Mouse (Mus musculus) left cerebral cortex, adult 18-20 months (tissue): ENCODE results near the gene Lrch4. TPM values are rescaled to one million over a fixed set of nuclear protein-coding genes. Genes with fewer than 3 reads are reported as not detected.
A peak's percentile ranks its signal among the peaks of the same experiment; 100 is the strongest.
"Not testable (repeated sequence)": the region's sequence is repeated elsewhere in the genome, so short reads cannot be mapped to it uniquely, and the experiment has no call there.

ENCODE experiments used
- DNase-seq, 2 experiments: peaks; one replicate each; pipeline ENCODE4 v3.0.0; 2021 to 2022; ENCODE audit warnings: low spot score in 2 of 2, mixed read lengths in 1 of 2
- total RNA-seq, 2 experiments: library from RNA; stranded (reverse); gene quantifications; 2 replicates each; pipeline ENCODE4 v1.2.3; 2021

Lrch4 gene
- total RNA-seq, 2 experiments from 2014 or later: 13.8 to 14.3 TPM

DNA sequence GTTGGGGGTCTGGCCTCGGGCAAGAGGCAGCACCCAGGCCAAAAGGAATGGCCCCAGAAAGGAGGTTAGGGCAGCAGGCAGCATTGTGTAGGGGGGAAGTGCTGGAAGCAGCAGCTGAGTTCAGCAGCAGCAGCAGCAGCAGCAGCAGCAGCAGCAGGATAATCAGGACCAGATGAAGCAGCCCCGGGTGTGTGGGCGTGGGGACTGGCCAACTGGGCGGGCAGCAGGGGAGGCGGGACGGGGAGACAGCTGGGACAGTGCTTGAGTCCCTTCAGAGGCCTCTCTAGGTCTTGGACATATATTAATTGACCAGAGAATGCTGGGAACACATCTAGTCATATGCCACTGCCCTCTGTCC is 17.7 kb upstream of the Lrch4 start:
- no peak for DNase-seq

DNA sequence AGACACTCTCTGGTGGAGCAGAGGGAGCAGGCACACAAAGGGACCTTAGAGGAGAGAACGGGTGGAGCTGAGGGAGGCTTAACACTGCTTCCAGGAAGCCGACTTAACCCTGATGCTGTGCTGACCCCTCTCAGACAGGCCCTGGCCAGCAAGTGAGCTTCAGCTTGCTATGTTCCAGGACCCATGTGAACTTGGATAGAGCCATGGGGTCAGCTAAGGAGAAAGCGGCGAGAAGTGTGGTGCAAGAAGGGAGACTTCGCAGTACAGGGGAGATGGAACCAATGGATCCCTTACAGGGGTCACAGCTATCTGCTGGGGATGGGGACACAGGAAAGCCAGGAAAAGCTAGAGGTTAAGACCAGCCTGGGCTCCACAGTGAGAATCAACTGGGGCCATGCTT is 15.8 kb upstream of the Lrch4 start:
- no peak for DNase-seq

- no peak for DNase-seq
Observed at GRCm38 (mm10) chr5:137613550-137613949, 15.4 kb upstream of the Lrch4 start, which contains the start of gene Pcolce. Pcolce (minus strand) TSS chr5:137613784.

DNA sequence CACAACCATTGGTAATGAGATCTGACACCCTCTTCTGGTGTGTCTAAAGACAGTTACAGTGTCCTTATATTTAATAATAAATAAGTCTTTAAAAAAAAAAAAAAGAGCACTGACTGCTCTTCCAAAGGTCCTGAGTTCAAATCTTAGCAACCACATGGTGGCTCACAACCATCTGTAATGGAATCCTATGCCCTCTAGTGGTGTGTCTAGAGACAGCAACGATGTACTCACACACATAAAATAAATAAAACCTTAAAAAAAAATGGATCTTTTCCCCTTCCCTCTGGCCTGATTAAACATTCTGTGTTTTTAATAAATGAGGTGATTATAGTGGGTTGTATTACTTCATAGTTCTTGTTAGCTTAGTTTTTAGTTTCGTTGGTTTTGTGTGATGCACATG is 14.0 kb upstream of the Lrch4 start:
- not testable (repeated sequence) for DNase-seq

GRCm38 (mm10) chr5:137615347-137615746 is 13.6 kb upstream of the Lrch4 start:
- DNase-seq: no peak

- DNase-seq: no peak
Observed at GRCm38 (mm10) chr5:137623937-137624530, 4.9 kb upstream of the Lrch4 start.

DNA sequence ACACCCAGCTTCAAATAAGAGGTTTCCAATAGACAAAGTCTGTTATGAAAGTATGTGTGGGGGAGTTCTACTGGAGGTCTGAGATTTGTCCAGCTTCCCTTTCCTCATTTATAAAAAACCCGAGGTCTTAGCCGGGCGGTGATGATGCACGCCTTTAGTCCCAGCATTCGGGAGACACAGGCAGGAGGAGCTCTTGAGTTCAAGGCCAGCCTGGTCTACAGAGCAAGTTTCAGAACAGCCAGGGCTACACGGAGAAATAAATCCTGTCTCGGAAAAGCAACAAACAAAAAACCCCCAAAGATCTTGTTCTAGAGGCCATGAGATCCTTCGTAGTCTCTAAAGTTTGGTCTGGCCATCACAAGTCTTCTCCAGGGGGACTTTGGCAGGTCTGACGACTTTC is 930 bp upstream of the Lrch4 start:
- no peak for DNase-seq

DNA sequence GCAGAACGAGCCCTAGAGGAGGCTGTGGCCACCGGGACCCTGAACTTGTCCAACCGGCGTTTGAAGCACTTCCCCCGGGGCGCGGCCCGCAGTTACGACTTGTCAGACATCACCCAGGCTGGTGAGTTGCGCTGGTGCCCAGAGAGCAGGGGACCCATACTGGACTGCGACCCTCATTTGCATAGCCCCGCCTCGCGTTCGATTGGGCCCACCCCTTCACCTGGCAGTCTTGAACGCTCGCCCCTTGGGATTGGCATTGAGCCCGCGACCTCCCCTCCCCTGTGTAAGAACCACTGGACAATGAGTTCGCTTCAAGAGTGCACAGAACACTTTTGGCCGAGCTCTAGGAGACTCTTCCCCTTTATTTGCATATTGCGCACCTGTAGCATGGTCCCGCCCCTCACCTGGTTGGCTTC is 393 bp downstream of the Lrch4 start:
- no peak for DNase-seq

DNA sequence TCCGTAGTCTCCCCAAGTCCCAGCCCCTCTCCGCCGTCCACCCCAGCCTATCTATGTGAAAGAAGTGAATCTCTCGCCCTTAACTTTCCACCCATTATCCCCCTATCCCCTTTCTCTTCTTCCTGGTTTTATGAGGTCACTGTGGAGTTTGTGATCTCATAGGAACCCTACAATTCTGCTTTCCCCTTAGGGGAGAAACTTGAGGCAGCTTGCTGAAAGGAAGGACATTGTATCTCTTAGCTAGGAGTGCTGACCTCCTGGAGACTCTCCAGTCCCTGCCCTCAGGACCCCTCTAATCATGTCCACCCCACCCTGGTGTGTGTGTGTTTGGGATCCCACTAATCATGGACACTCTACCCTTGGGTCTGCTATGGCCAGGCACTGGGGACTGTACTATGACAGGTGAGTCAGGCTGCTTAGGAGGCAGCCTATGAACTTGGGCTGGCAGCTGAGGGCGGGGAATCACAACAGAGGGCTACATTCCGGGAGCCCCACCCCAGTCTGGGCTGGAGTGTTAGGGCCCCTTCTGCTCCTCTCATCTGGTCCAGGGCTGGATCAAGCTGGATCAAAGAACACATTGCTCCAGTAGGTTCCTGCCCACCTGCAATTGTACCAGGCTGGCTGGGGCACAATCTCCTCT is 1.1 kb downstream of the Lrch4 start:
- no peak for DNase-seq

- no peak for DNase-seq
Observed at GRCm38 (mm10) chr5:137630602-137631001, 1.7 kb downstream of the Lrch4 start.

- peak in 1 of 2 experiments; percentile 39 for DNase-seq
Observed at GRCm38 (mm10) chr5:137631171-137631570, 2.2 kb downstream of the Lrch4 start.

DNA sequence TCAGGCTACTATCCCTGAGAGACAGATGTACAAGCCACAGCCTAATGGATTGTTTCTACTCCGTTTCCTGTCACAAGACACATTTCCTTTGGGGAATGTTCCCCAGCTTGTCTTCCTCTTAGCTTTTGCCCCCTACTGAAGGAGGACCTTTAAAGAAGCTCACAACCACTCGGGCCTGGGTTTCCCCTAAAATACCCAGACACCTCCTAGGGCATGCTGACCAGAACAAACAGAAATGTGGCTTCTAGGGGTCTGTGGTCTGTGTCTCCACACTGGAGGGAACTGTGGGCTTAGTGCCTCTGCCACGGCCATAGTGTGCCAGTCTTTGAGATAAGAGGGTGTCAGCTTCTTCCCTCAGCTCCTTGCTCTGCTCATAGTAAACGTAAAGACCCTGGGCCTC is 2.7 kb downstream of the Lrch4 start:
- no peak for DNase-seq

GRCm38 (mm10) chr5:137633397-137634084 is 4.6 kb downstream of the Lrch4 start:
- no peak for DNase-seq

DNA sequence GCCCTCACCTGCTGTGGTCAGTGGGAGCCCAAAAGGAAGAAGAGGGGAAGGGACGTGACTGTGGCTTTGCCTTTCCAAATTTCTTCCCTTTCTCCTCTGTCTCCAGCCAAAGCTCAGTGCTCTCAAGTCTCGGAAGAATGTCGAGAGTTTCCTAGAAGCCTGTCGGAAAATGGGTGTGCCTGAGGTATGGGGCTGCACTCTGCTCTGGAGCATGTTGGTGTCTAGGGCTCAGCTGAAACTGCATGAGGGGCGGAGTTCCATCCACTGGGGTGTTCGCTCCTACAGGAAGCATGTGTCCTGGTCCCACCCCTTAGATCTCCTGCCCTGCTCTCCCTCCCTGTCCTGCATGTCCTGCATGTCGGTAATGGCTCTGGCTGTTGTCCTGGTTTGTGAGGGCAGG is 10.6 kb downstream of the Lrch4 start:
- DNase-seq: no peak

- peak in 1 of 2 experiments; percentile 42 for DNase-seq
Observed at GRCm38 (mm10) chr5:137641054-137641453, 12.1 kb downstream of the Lrch4 start, which contains the start of gene Sap25. Sap25 (plus strand) TSS chr5:137641334.

DNA sequence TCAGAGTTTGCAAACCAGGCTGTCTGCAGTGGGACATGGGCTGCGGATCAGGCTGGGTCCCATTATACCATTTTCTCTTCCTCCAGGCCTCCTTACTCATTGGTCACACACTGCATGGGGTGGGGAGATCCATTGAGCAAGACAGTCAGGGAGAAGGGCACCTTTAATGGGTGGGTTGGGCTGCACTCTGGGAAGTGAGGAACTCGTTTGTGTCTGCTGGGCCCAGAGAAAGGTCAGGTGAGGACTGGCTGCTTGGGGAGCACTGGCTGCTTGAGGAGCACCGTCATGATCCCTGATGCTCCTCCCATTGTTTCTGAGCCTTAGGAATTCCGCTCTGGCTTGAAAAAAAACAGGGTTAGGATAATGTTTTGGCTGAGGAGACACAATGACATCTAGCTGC is 14.0 kb downstream of the Lrch4 start:
- no peak for DNase-seq

- DNase-seq: no peak
Observed at GRCm38 (mm10) chr5:137644484-137644883, 15.6 kb downstream of the Lrch4 start.

DNA sequence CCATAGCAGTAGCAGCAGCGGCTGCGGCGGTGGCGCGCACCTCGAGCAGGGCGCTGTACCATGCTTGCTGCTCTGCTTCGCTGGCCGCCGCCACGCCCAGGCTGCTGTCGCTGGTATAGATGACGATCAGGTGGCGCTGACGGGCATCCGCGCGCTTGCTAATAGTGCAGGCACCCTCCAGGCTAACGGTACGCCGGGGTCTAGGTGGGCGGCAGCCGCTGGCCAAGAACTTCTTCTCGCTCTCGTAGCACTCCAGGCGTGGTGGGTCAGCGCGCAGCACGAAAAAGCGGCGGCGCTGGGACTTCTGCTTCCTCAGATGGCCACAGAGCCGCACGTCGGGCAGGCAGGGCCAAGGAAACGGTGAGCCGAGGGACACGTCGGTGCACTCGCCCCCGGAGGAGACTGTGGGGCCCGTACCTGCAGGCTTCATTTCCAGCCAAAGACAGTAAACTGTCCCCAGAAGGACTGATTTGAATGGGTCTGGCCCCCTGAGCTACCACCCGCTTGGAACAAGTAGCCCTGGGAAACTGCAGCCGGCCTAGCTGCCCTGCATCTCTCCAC is 16.2 kb downstream of the Lrch4 start:
- no peak for DNase-seq

GRCm38 (mm10) chr5:137645652-137646091 is 16.8 kb downstream of the Lrch4 start, which contains the start of gene Irs3:
Irs3 (minus strand) TSS chr5:137645714.
- no peak for DNase-seq

DNA sequence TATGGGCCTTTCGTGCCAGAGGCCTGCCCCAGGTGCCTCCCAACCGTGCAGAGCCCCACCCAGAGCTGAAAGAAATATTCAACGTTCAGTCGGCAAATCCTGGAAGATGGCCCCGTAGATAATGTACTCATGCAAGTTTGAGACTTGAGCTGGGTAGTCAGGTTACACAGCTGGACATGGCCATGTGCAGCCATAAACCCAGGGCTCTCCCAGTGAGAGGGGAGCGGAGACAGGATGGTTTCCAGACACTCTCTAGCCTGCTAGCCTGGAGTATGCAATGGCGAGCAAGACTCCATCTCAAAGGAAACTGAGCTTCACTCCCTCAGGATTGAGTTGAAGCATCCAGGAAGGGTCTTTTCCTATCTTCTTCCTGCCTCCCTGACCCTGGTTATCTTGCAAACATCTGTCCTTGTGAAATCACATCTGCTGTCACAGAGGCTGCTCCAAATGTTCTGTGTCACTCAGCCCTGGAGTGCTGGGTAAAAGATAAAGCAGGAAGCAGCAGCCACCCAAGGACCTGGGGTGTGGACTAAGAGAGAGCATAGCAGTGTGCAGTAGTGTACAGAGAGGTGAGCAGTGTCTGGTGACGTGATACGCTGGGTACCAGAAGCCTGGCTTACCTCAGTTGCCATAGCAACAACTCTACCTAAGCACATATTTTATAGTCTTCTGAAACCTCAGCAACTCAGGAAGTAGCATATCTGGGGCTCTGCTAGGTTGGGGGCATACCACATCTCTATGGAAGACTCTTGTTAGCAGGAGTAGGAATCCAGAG is 19.1 kb downstream of the Lrch4 start:
- no peak for DNase-seq

GRCm38 (mm10) chr5:137649251-137649650 is 20.3 kb downstream of the Lrch4 start:
- no peak for DNase-seq
